Mouse (Mus musculus) E14TG2a.4 (cell line): Measurements from ENCODE around the gene Kif5c.
A peak's percentile ranks its signal among the peaks of the same experiment; 100 is the strongest.

Experiments used
- H3K27me3 ChIP-seq: 2 replicates; pipeline ENCODE4 v1.6.1; 2014; ENCODE audit warnings: low read length, control low read depth; ENCODE audit not compliant: insufficient read depth
- H3K36me3 ChIP-seq: 2 replicates; pipeline ENCODE4 v1.6.1; 2014; ENCODE audit warnings: low read length, control low read depth; ENCODE audit not compliant: insufficient read depth
- H3K4me1 ChIP-seq: replicated peaks from 2 replicates; pipeline ENCODE4 v1.6.1; 2014; ENCODE audit warnings: low read depth, low read length, control low read depth
- H3K4me3 ChIP-seq: replicated peaks from 2 replicates; pipeline ENCODE4 v1.5.1; 2014; ENCODE audit warnings: mild to moderate bottlenecking, low read length
- H3K9me3 ChIP-seq: 2 replicates; pipeline ENCODE4 v1.6.1; 2014; ENCODE audit warnings: low read length, control low read depth
- CTCF ChIP-seq: conservative IDR thresholded peaks from 2 replicates; pipeline ENCODE4 v1.5.1; 2014; ENCODE audit warnings: low read length
- NANOG ChIP-seq: IDR thresholded peaks from 2 replicates; pipeline ENCODE4 v1.6.1; 2014; ENCODE audit warnings: borderline replicate concordance, low read length, mixed read lengths
- POU5F1 ChIP-seq: IDR thresholded peaks from 2 replicates; pipeline ENCODE4 v1.6.1; 2014; ENCODE audit warnings: low read length, borderline replicate concordance

Kif5c gene

GRCm38 (mm10) chr2:49726672-49727071 is 107.6 kb downstream of the Kif5c start:
- no peaks in the 10 kb centered on the region for H3K9me3 ChIP-seq
- 0 out of 2 replicates have a peak overlapping the region, but pooled peaks have one; percentile 32 for H3K4me3 ChIP-seq
- H3K27me3 ChIP-seq = no peaks in the 10 kb centered on the region
- TF ChIP-seq CTCF (no peak), POU5F1 (no peak), NANOG (no peak)
- H3K4me1 ChIP-seq = peaks cover 29% of the 10 kb centered on the region
- H3K36me3 ChIP-seq = peaks cover 28% of the 10 kb centered on the region; the same call in 1 of the 2 replicates

GRCm38 (mm10) chr2:49727199-49727598 is 108.1 kb downstream of the Kif5c start:
- peaks cover 29% of the 10 kb centered on the region for H3K4me1 ChIP-seq
- H3K27me3 ChIP-seq = no peaks in the 10 kb centered on the region
- peaks cover 28% of the 10 kb centered on the region; the same call in 1 of the 2 replicates for H3K36me3 ChIP-seq
- TF ChIP-seq NANOG (no peak), POU5F1 (no peak), CTCF (peak; percentile 65)
- no peaks in the 10 kb centered on the region for H3K9me3 ChIP-seq
- 0 out of 2 replicates have a peak overlapping the region, but pooled peaks have one; percentile 32 for H3K4me3 ChIP-seq

- peaks cover 28% of the 10 kb centered on the region; the same call in 1 of the 2 replicates for H3K36me3 ChIP-seq
- TF ChIP-seq POU5F1 (no peak), CTCF (no peak), NANOG (no peak)
- H3K4me1 ChIP-seq = peaks cover 28% of the 10 kb centered on the region
- no peaks in the 10 kb centered on the region for H3K9me3 ChIP-seq
- no peak overlapping the region for H3K4me3 ChIP-seq
- H3K27me3 ChIP-seq = no peaks in the 10 kb centered on the region
Observed at GRCm38 (mm10) chr2:49727686-49728085, 108.6 kb downstream of the Kif5c start.

- H3K27me3 ChIP-seq = no peaks in the 10 kb centered on the region
- peaks cover 17% of the 10 kb centered on the region; the same call in 1 of the 2 replicates for H3K36me3 ChIP-seq
- no peak overlapping the region for H3K4me3 ChIP-seq
- H3K4me1 ChIP-seq = peaks cover 38% of the 10 kb centered on the region
- H3K9me3 ChIP-seq = no peaks in the 10 kb centered on the region
- TF ChIP-seq POU5F1 (no peak), NANOG (no peak), CTCF (no peak)
Observed at GRCm38 (mm10) chr2:49728896-49729610, 110.0 kb downstream of the Kif5c start.

DNA sequence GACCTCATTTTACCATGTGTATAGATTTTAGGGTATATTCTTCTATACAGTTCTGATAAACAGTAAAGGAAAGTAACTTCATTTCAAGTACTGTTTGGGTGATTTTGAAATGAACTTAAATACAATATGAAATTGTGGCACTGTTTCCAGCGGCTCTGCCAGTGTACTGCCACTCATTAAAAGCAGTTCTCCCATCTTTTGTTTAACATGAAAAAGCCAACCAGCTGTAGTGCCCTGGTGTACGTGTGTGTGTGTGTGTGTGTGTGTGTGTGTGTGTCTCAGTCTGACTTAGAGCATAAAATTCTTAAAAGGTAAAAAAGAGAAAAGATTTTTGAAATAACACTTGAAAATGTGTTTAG is 110.5 kb downstream of the Kif5c start:
- peaks cover 40% of the 10 kb centered on the region for H3K4me1 ChIP-seq
- no peaks in the 10 kb centered on the region for H3K27me3 ChIP-seq
- H3K9me3 ChIP-seq = no peaks in the 10 kb centered on the region
- peaks cover 12% of the 10 kb centered on the region; the same call in 1 of the 2 replicates for H3K36me3 ChIP-seq
- no peak overlapping the region for H3K4me3 ChIP-seq
- no peak for TF ChIP-seq POU5F1

- Histone ChIP-seq H3K27me3 (no peaks in the 10 kb centered on the region), H3K9me3 (no peaks in the 10 kb centered on the region), H3K4me3 (no peak overlapping the region), H3K4me1 (peaks cover 40% of the 10 kb centered on the region), H3K36me3 (peaks cover 9% of the 10 kb centered on the region)
- TF ChIP-seq POU5F1 = no peak
- TF ChIP-seq NANOG = no peak
- TF ChIP-seq CTCF = no peak
Observed at GRCm38 (mm10) chr2:49730183-49730582, 111.1 kb downstream of the Kif5c start.

DNA sequence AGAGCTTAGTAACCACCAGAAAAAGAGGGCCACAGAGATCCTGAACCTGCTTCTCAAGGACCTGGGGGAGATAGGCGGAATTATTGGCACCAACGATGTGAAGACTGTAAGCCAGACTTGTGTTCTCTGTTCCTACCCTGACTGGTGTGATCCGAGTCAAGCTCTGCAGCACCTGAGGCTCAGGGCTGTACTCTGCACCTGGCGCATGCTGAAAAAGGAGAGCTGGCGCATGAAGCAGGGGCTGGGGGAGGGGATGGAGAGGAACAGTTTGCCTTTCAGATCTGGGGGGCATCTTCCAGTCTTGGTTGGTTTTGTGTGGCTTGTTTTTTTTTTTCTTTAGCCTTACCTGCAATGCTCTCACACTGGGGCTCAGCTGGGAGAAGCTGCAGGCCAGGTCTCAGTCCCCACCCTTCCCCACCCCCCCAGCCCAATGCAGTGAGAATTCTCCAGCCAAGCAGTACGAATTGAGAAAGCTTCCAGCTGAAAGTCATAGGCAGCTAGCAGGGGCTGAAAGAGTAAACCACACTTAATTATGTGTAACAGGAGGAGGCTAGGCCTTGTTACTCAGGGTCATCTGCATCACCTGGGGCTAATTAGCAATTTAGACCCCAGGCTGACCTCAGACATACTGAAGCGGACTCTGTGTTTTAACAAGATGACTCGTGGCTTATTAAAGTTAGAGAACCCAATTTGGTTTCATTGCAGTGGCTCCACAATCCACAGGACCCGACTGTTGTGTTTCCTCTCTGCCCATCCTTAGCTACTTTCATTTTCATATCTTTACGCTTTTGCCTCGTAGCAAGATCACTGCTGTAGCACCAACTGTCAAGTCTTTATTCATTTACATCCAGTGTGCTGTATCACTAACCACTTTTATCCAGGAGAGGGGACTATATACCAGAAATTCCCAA is 113.9 kb downstream of the Kif5c start:
- no peaks in the 10 kb centered on the region for H3K9me3 ChIP-seq
- no peak overlapping the region for H3K4me3 ChIP-seq
- peaks cover 29% of the 10 kb centered on the region for H3K4me1 ChIP-seq
- TF ChIP-seq POU5F1 (no peak), NANOG (no peak), CTCF (no peak)
- H3K27me3 ChIP-seq = no peaks in the 10 kb centered on the region
- peaks cover 17% of the 10 kb centered on the region for H3K36me3 ChIP-seq

- Histone ChIP-seq H3K36me3 (peaks cover 18% of the 10 kb centered on the region), H3K4me3 (no peak overlapping the region), H3K9me3 (no peaks in the 10 kb centered on the region), H3K27me3 (no peaks in the 10 kb centered on the region), H3K4me1 (peaks cover 29% of the 10 kb centered on the region)
- TF ChIP-seq NANOG (no peak), CTCF (no peak), POU5F1 (no peak)
Observed at GRCm38 (mm10) chr2:49733656-49734008, 114.5 kb downstream of the Kif5c start.
